Mouse (Mus musculus): ENCODE measurements around the gene Gm21812. TPM values are rescaled to one million over a fixed set of nuclear protein-coding genes. Genes with fewer than 3 reads are reported as not detected.
"Not testable (repeated sequence)": the region's sequence is repeated elsewhere in the genome, so short reads cannot be mapped to it uniquely, and the experiment has no call there.

Gene Gm21812
- total RNA-seq (2012; rRNA removed) = not detected in 2 replicates
- polyA plus RNA-seq (2012; ENCODE audit: insufficient read depth in 1 of 2, insufficient read length in 2 of 2, low read depth in 1 of 2, low replicate concordance in 2 of 2, missing spikeins in 1 of 2) = not detected

- H3K27ac ChIP-seq (ENCODE audit: control insufficient read depth, low read depth, low read length); H3K27me3 ChIP-seq (ENCODE audit: control insufficient read depth in 1 of 2, insufficient read depth in 2 of 2, low read length in 2 of 2); H3K9me3 ChIP-seq (replicated peaks; ENCODE audit: insufficient read depth, low read length); DNase-seq (ENCODE audit: low read depth, low spot score); H3K36me3 ChIP-seq (ENCODE audit: control insufficient read depth in 1 of 2, insufficient read depth in 2 of 2, low read length in 2 of 2); H3K4me3 ChIP-seq (ENCODE audit: control insufficient read depth in 1 of 2, insufficient read depth in 1 of 2, low read depth in 2 of 2, low read length in 2 of 2); H3K79me2 ChIP-seq (ENCODE audit: control insufficient read depth, insufficient read depth, low read length, poor library complexity); H3K4me1 ChIP-seq (ENCODE audit: control insufficient read depth in 1 of 2, insufficient read depth in 2 of 2, low read length in 2 of 2); H3K9ac ChIP-seq (ENCODE audit: control insufficient read depth, low read depth, low read length, poor library complexity, severe bottlenecking): not testable (repeated sequence)
Measured at GRCm38 (mm10) chrY:9347084-9347483, at the start of gene Gm21812. Gene Gm21812 (minus strand): TSS chrY:9347184.

Other genes with a start within 250 kb of the Gm21812 start
- not detected in 2 replicates for gene Gm21292, start 213.3 kb downstream of the Gm21812 start, total RNA-seq (2012; rRNA removed)
- gene Gm21292, start 213.3 kb downstream of the Gm21812 start, polyA plus RNA-seq (2012; ENCODE audit: insufficient read depth in 1 of 2, insufficient read length in 2 of 2, low read depth in 1 of 2, low replicate concordance in 2 of 2, missing spikeins in 1 of 2) = not detected
- gene Gm21721, start 145.0 kb downstream of the Gm21812 start, total RNA-seq (2012; rRNA removed) = not detected in 2 replicates
- not detected for gene Gm21721, start 145.0 kb downstream of the Gm21812 start, polyA plus RNA-seq (2012; ENCODE audit: insufficient read depth in 1 of 2, insufficient read length in 2 of 2, low read depth in 1 of 2, low replicate concordance in 2 of 2, missing spikeins in 1 of 2)
- not detected in 2 replicates for gene Gm21874, start 69.0 kb upstream of the Gm21812 start, total RNA-seq (2012; rRNA removed)
- not detected for gene Gm21874, start 69.0 kb upstream of the Gm21812 start, polyA plus RNA-seq (2012; ENCODE audit: insufficient read depth in 1 of 2, insufficient read length in 2 of 2, low read depth in 1 of 2, low replicate concordance in 2 of 2, missing spikeins in 1 of 2)

Data from MEL (cell line).